Mouse (Mus musculus) gastrocnemius, adult 2 months (tissue): ENCODE results near the gene Pla2g4b. TPM values are rescaled to one million over a fixed set of nuclear protein-coding genes. Genes with fewer than 3 reads are reported as not detected.

Experiments used
- DNase-seq: peaks from one replicate; pipeline ENCODE4 v3.0.0; 2022
- H3K27ac ChIP-seq: fragments of 200-600 bp; 2 replicates; pipeline ENCODE4 v1.8.1; 2022; ENCODE audit warnings: mild to moderate bottlenecking
- H3K4me3 ChIP-seq: fragments of 200-600 bp; 2 replicates; pipeline ENCODE4 v1.8.1; 2022; ENCODE audit warnings: mild to moderate bottlenecking, moderate library complexity
- CTCF ChIP-seq: fragments of 200-600 bp; IDR thresholded peaks from 2 replicates; pipeline ENCODE4 v1.8.1; 2022; ENCODE audit warnings: antibody characterized with exemption, mild to moderate bottlenecking, moderate library complexity
- intact Hi-C: fragments of 180-260 bp; cut with DNase I; formaldehyde crosslinking; loops from one replicate; pipeline ENCODE4 v1.15.1; 2025
- total RNA-seq, 2 experiments: library from RNA; stranded (reverse); gene quantifications; 2 replicates each; pipeline ENCODE4 v1.2.3; 2021

Gene Pla2g4b
- total RNA-seq, 2 experiments from 2014 or later = 0.99 to 1.7 TPM

GRCm38 (mm10) chr2:120026984-120027949 is 6.0 kb upstream of the Pla2g4b start, which contains the start of the genes Jmjd7 and Gm28042:
Gene Jmjd7, plus strand, starts transcription at chr2:120027483.
Gene Gm28042, plus strand, starts transcription at chr2:120027493.
- intact Hi-C loops = loop anchor here (2.0 kb wide), 1 partner anchor 42 kb away; no protein-coding TSS in a partner anchor
- TF ChIP-seq CTCF = peak; percentile 35
- peak within 1 kb of the TSS; percentile 95 for H3K4me3 ChIP-seq
- DNase-seq = peak; percentile 95
- H3K27ac ChIP-seq = peak within 1 kb of the TSS; percentile 88

GRCm38 (mm10) chr2:120027950-120028331 is 5.3 kb upstream of the Pla2g4b start:
- no peak for DNase-seq
- H3K4me3 ChIP-seq = peak overlapping the region; percentile 95
- TF ChIP-seq CTCF = no peak
- intact Hi-C loops = loop anchor here (2.0 kb wide), 1 partner anchor 41 kb away; no protein-coding TSS in a partner anchor
- H3K27ac ChIP-seq = peak overlapping the region; percentile 88

DNA sequence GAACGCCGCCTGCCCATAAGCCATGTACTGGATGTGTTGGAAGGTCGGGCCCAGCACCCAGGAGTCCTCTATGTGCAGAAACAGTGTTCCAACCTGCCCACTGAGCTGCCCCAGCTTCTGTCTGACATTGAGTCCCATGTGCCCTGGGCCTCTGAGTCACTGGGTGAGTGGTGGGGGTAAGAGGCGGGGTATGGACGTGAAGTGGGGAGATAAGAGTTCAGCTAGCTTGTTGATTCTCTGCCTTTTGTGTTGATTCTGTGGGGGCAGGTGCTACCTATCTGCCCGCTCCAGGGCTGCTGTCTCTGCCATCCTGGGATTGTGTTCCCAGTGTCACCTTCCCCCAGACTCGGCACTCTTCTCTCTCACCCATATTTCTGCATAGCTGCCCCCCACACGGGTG is 2.8 kb upstream of the Pla2g4b start:
- no peak overlapping the region for H3K27ac ChIP-seq
- H3K4me3 ChIP-seq = no peak overlapping the region
- no peak for DNase-seq
- intact Hi-C loops = no loop called here
- no peak for TF ChIP-seq CTCF

GRCm38 (mm10) chr2:120033726-120034125 is 509 bp downstream of the Pla2g4b start:
- Histone ChIP-seq H3K27ac (no peak overlapping the region), H3K4me3 (no peak overlapping the region)
- DNase-seq = peak; percentile 43
- no peak for TF ChIP-seq CTCF
- intact Hi-C loops = no loop called here

- no peak overlapping the region for H3K4me3 ChIP-seq
- intact Hi-C loops = no loop called here
- H3K27ac ChIP-seq = no peak overlapping the region
- DNase-seq = no peak
- no peak for TF ChIP-seq CTCF
Measured at GRCm38 (mm10) chr2:120037744-120038143, 4.5 kb downstream of the Pla2g4b start.

DNA sequence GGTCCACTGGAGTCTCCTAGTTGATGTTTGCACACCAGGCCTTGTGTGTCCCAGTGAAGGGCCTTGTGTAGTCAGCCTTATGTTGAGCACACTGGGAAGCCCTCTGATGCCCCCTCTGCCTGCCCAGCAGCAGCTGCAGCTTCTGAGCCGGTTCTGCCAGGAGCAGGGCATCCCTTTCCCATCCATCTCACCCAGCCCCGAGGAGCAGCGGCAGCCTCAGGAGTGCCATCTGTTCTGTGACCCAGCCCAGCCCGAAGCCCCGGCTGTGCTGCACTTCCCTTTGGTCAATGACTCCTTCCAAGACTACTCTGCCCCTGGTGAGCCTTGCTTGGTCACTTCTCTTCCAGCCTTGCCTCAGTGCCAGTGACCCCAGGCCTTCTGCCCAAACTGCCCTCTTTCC is 7.8 kb downstream of the Pla2g4b start:
- DNase-seq = no peak
- TF ChIP-seq CTCF = no peak
- intact Hi-C loops = no loop called here
- no peak overlapping the region for H3K4me3 ChIP-seq
- no peak overlapping the region for H3K27ac ChIP-seq

DNA sequence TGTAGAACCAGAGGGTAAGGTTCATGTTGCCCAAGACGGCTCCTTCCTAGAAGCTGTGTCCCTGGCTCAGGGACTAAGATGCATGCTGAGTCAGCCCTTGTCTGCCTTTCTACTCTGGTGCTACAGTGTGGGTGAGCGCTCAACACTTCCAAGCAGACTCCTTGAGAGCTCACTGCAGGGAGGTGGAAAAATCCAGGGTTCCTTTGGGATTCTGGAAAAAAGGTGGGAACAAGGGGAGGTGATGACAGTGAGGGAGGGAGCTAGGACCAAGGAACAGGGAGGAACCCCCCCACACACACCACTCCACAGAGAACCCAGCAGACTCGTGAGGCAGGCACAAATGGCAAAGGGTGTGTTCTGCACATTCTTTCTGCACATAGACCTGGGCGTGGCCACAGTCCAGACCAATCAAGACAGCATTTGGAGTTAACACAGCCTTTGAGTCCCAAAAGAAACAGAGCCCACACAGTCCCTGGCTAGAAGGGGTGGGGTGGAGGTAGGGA is 10.9 kb downstream of the Pla2g4b start:
- TF ChIP-seq CTCF = no peak
- no peak for DNase-seq
- H3K27ac ChIP-seq = no peak overlapping the region
- no peak overlapping the region for H3K4me3 ChIP-seq
- intact Hi-C loops = no loop called here

- Histone ChIP-seq H3K27ac (peak overlapping the region; percentile 0; the same call in 1 of the 2 replicates), H3K4me3 (no peak overlapping the region)
- no peak for DNase-seq
- intact Hi-C loops = no loop called here
- TF ChIP-seq CTCF = no peak
Measured at GRCm38 (mm10) chr2:120044676-120045075, 11.5 kb downstream of the Pla2g4b start.

DNA sequence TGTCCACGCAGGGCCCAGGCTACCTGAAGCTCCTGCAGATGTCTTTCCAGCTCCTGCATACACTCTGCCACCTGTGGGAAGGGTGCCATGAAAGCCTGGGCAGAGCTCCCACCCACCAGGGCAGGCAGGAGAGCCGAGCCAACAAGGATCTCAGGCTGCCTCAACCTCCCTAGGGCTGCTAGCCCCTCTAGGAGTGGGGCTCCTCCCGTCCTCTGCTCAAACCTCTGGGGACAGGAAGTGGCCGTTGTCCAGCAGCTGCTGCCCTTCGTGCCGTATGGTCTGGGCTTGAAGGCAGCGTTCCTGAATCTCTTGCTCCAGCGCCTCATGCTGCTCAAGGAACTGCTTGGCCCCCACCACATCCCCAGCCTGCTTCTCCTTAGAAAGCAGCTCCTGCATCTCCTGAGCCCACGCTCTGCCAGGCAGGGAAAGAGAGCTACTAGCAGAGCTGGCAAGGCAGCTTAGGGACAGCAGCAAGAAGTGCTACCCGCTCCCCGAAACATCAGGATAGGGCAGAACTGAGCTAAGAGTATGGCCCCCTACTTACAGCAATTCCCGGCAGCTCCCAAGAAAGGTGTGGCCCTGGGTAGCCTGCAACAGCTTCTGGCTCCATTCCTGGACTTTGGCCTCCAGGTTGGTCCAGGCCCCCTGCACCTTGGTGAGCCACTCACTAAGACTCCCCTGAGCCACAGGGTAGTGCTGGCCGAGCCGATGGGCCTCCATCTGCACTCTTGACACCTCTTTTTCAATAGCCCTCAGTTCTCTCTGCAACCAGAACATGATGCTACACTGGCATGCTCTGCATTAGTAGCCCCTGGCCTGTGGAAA is 13.5 kb downstream of the Pla2g4b start:
- intact Hi-C loops = no loop called here
- TF ChIP-seq CTCF = no peak

GRCm38 (mm10) chr2:120048173-120048572 is 15.0 kb downstream of the Pla2g4b start:
- TF ChIP-seq CTCF = no peak
- intact Hi-C loops = loop anchor here (1.0 kb wide), 1 partner anchor 17 kb away; no protein-coding TSS in a partner anchor
- DNase-seq = no peak
- no peak overlapping the region for H3K27ac ChIP-seq
- no peak overlapping the region for H3K4me3 ChIP-seq

More for the DNA sequence above, 13.5 kb downstream of the Pla2g4b start:
- no peak overlapping the region for H3K4me3 ChIP-seq
- no peak for DNase-seq
- H3K27ac ChIP-seq = no peak overlapping the region

GRCm38 (mm10) chr2:120049632-120050274 is 16.5 kb downstream of the Pla2g4b start:
- H3K27ac ChIP-seq = no peak overlapping the region
- DNase-seq = peak; percentile 76
- no peak overlapping the region for H3K4me3 ChIP-seq
- intact Hi-C loops = loop anchor here (1.0 kb wide), 1 partner anchor 20 kb away; no protein-coding TSS in a partner anchor
- TF ChIP-seq CTCF = peak; percentile 75

- intact Hi-C loops = no loop called here
- no peak for TF ChIP-seq CTCF
- no peak overlapping the region for H3K4me3 ChIP-seq
- H3K27ac ChIP-seq = no peak overlapping the region
- peak; percentile 50 for DNase-seq
Measured at GRCm38 (mm10) chr2:120051405-120051804, 18.2 kb downstream of the Pla2g4b start.
